29 mouse cellular contexts compared by ENCODE assay signal in genomic region chr2:179780961-179781360, GRCm38 (mm10).
DNase-seq lines count a peak whose midpoint lies in the region; ATAC-seq and TF ChIP-seq lines count a peak whose summit lies in the region.
"Had no signal": no experiment of that assay in that cellular context is flagged by ENCODE, and none has a peak within 500 bp of the region (broad histone marks: within the 10 kb centered on the region; RNA-seq: fewer than 3 reads in every experiment).

No protein-coding gene starts in this region.

- 39% methylated on average over 4 of the region's 4 CpGs for WGBS in forebrain, embryonic 12.5 days
- 41% methylated on average over 4 of the region's 4 CpGs for WGBS in forebrain, embryonic 14.5 days
- WGBS in hindbrain, embryonic 10.5 days, result 39% methylated on average over 4 of the region's 4 CpGs
- 44% methylated on average over 3 of the region's 4 CpGs for WGBS in hindbrain, postnatal 0 days
- 44% methylated on average over 4 of the region's 4 CpGs for WGBS in midbrain, embryonic 13.5 days
- WGBS in midbrain, postnatal 0 days, result 49% methylated on average over 4 of the region's 4 CpGs
- WGBS in embryonic facial prominence, embryonic 13.5 days, result 26% methylated on average over 4 of the region's 4 CpGs

- no peaks in the 10 kb centered on the region for H3K36me3 ChIP-seq in forebrain, embryonic 12.5 days (replicated peaks)
- no peaks in the 10 kb centered on the region for H3K36me3 ChIP-seq in forebrain, embryonic 14.5 days (ENCODE audit: control insufficient read depth, insufficient read depth, low read length)
- H3K36me3 ChIP-seq in hindbrain, embryonic 10.5 days, result no peaks in the 10 kb centered on the region
- H3K36me3 ChIP-seq in hindbrain, postnatal 0 days (ENCODE audit: insufficient read depth, low read length), result no peaks in the 10 kb centered on the region
- no peaks in the 10 kb centered on the region for H3K36me3 ChIP-seq in midbrain, embryonic 13.5 days
- no peaks in the 10 kb centered on the region for H3K36me3 ChIP-seq in midbrain, postnatal 0 days (ENCODE audit: insufficient read depth, low read length)
- H3K36me3 ChIP-seq in embryonic facial prominence, embryonic 13.5 days, result no peaks in the 10 kb centered on the region
- H3K36me3 ChIP-seq: embryonic facial prominence, embryonic 12.5 days; G1E; heart, embryonic 13.5 days; limb, embryonic 10.5 days; limb, embryonic 15.5 days; liver, embryonic 13.5 days; midbrain, embryonic 12.5 days; stomach, embryonic 15.5 days had no signal

- 0 out of 2 replicates have a peak overlapping the region, but pooled peaks have one; percentile 5 for H3K27ac ChIP-seq in forebrain, embryonic 12.5 days
- H3K27ac ChIP-seq in forebrain, embryonic 14.5 days (ENCODE audit: low read depth, low read length), result no peak overlapping the region
- H3K27ac ChIP-seq in hindbrain, embryonic 10.5 days, result peak overlapping the region; percentile 26; the same call in 1 of the 2 replicates
- no peak overlapping the region for H3K27ac ChIP-seq in hindbrain, postnatal 0 days
- H3K27ac ChIP-seq in midbrain, embryonic 13.5 days, result no peak overlapping the region
- no peak overlapping the region for H3K27ac ChIP-seq in midbrain, postnatal 0 days (ENCODE audit: low read depth, low read length)
- H3K27ac ChIP-seq in embryonic facial prominence, embryonic 13.5 days, result no peak overlapping the region
- H3K27ac ChIP-seq: embryonic facial prominence, embryonic 12.5 days; heart, adult 2 months; heart, embryonic 13.5 days; limb, embryonic 10.5 days; limb, embryonic 15.5 days; liver, embryonic 13.5 days; midbrain, embryonic 12.5 days; stomach, embryonic 15.5 days had no signal

- 0 out of 2 replicates have a peak, but pooled peaks cover 5% of the 10 kb centered on the region for H3K4me1 ChIP-seq in forebrain, embryonic 12.5 days
- no peaks in the 10 kb centered on the region for H3K4me1 ChIP-seq in forebrain, embryonic 14.5 days (ENCODE audit: control insufficient read depth, insufficient read depth, low read length)
- peaks cover 29% of the 10 kb centered on the region for H3K4me1 ChIP-seq in hindbrain, embryonic 10.5 days (replicated peaks)
- H3K4me1 ChIP-seq in hindbrain, postnatal 0 days (ENCODE audit: insufficient read depth, low read length), result no peaks in the 10 kb centered on the region
- peaks cover 3% of the 10 kb centered on the region; the same call in 1 of the 2 replicates for H3K4me1 ChIP-seq in midbrain, embryonic 13.5 days (replicated peaks)
- no peaks in the 10 kb centered on the region for H3K4me1 ChIP-seq in midbrain, postnatal 0 days (ENCODE audit: insufficient read depth, low read length)
- 0 out of 2 replicates have a peak, but pooled peaks cover 6% of the 10 kb centered on the region for H3K4me1 ChIP-seq in embryonic facial prominence, embryonic 13.5 days
- H3K4me1 ChIP-seq: heart, embryonic 13.5 days; limb, embryonic 15.5 days; liver, embryonic 13.5 days; stomach, embryonic 15.5 days had no signal

- DNase-seq in forebrain, embryonic 14.5 days (ENCODE audit: low spot score), result no peak
- no peak for DNase-seq in hindbrain, embryonic 10.5 days (ENCODE audit: low spot score)
- DNase-seq in hindbrain, postnatal 0 days (ENCODE audit: low spot score), result no peak
- DNase-seq in midbrain, postnatal 0 days (ENCODE audit: low spot score), result no peak
- no peak for DNase-seq in right cerebral cortex, adult 2 months (ENCODE audit: low spot score in 2 of 2)
- DNase-seq: adrenal gland, postnatal 10 days; cerebellum, adult 8-10 months; forebrain, postnatal 0 days; gastrocnemius, postnatal 25 days; heart, adult 2 months; heart, postnatal 10 days; kidney, adult 9 months; kidney, postnatal 14 days; layer of hippocampus, adult 9-11 months; liver, embryonic 13.5 days; lung, adult 18-20 months; lung, postnatal 10 days had no signal

- H3K9me3 ChIP-seq in forebrain, embryonic 12.5 days, result no peaks in the 10 kb centered on the region
- no peaks in the 10 kb centered on the region for H3K9me3 ChIP-seq in forebrain, embryonic 14.5 days (replicated peaks; ENCODE audit: control insufficient read depth, low read length)
- no peaks in the 10 kb centered on the region for H3K9me3 ChIP-seq in hindbrain, embryonic 10.5 days
- no peaks in the 10 kb centered on the region for H3K9me3 ChIP-seq in hindbrain, postnatal 0 days (ENCODE audit: low read length)
- H3K9me3 ChIP-seq in midbrain, embryonic 13.5 days, result no peaks in the 10 kb centered on the region
- H3K9me3 ChIP-seq in midbrain, postnatal 0 days (ENCODE audit: low read length), result no peaks in the 10 kb centered on the region
- H3K9me3 ChIP-seq in embryonic facial prominence, embryonic 13.5 days, result no peaks in the 10 kb centered on the region
- H3K9me3 ChIP-seq: embryonic facial prominence, embryonic 12.5 days; heart, embryonic 13.5 days; limb, embryonic 10.5 days; limb, embryonic 15.5 days; liver, embryonic 13.5 days; midbrain, embryonic 12.5 days; stomach, embryonic 15.5 days had no signal

- no peak overlapping the region for H3K4me2 ChIP-seq in forebrain, embryonic 12.5 days
- no peak overlapping the region for H3K4me2 ChIP-seq in forebrain, embryonic 14.5 days (ENCODE audit: low read length)
- no peak overlapping the region for H3K4me2 ChIP-seq in hindbrain, postnatal 0 days (ENCODE audit: low read depth, low read length)
- no peak overlapping the region for H3K4me2 ChIP-seq in midbrain, embryonic 13.5 days (replicated peaks)
- no peak overlapping the region for H3K4me2 ChIP-seq in midbrain, postnatal 0 days (ENCODE audit: low read depth, low read length, poor library complexity, severe bottlenecking)
- H3K4me2 ChIP-seq in embryonic facial prominence, embryonic 13.5 days, result no peak overlapping the region
- H3K4me2 ChIP-seq: embryonic facial prominence, embryonic 12.5 days; heart, embryonic 13.5 days; limb, embryonic 15.5 days; liver, embryonic 13.5 days; midbrain, embryonic 12.5 days; stomach, embryonic 15.5 days had no signal

- TF ChIP-seq CTCF in hindbrain, postnatal 0 days (IDR thresholded peaks at IDR 0.05; ENCODE audit: low read depth), result no peak
- no peak for TF ChIP-seq CTCF in midbrain, postnatal 0 days (IDR thresholded peaks at IDR 0.05)

- peak overlapping the region; percentile 17; the same call in 1 of the 2 replicates for H3K9ac ChIP-seq in forebrain, embryonic 12.5 days
- H3K9ac ChIP-seq in forebrain, embryonic 14.5 days (ENCODE audit: low read length), result no peak overlapping the region
- no peak overlapping the region for H3K9ac ChIP-seq in hindbrain, postnatal 0 days (replicated peaks; ENCODE audit: low read length)
- H3K9ac ChIP-seq in midbrain, embryonic 13.5 days (replicated peaks), result no peak overlapping the region
- no peak overlapping the region for H3K9ac ChIP-seq in midbrain, postnatal 0 days (replicated peaks; ENCODE audit: low read length, poor library complexity, severe bottlenecking)
- no peak overlapping the region for H3K9ac ChIP-seq in embryonic facial prominence, embryonic 13.5 days
- H3K9ac ChIP-seq: embryonic facial prominence, embryonic 12.5 days; forebrain, postnatal 0 days; heart, embryonic 13.5 days; limb, embryonic 15.5 days; liver, embryonic 13.5 days; midbrain, embryonic 12.5 days; stomach, embryonic 15.5 days had no signal

- ATAC-seq in forebrain, embryonic 12.5 days (ENCODE audit: low FRiP score), result peak; percentile 55; the same call in 1 of the 2 replicates
- ATAC-seq in forebrain, embryonic 14.5 days, result no peak
- no peak for ATAC-seq in hindbrain, postnatal 0 days
- ATAC-seq in midbrain, embryonic 13.5 days, result 0 out of 2 replicates have a peak, but pooled peaks have one; percentile 50
- no peak for ATAC-seq in midbrain, postnatal 0 days (ENCODE audit: low FRiP score)
- 0 out of 2 replicates have a peak, but pooled peaks have one; percentile 37 for ATAC-seq in embryonic facial prominence, embryonic 13.5 days (ENCODE audit: insufficient number of reproducible peaks, insufficient read depth, low FRiP score, low TSS enrichment, low read depth)
- ATAC-seq: forebrain, postnatal 0 days; intestine, embryonic 16.5 days had no signal

- H3K27me3 ChIP-seq in forebrain, embryonic 12.5 days, result no peaks in the 10 kb centered on the region
- H3K27me3 ChIP-seq in forebrain, embryonic 14.5 days (replicated peaks; ENCODE audit: control insufficient read depth, insufficient read depth, low read length), result no peaks in the 10 kb centered on the region
- H3K27me3 ChIP-seq in hindbrain, embryonic 10.5 days (ENCODE audit: insufficient read depth, poor library complexity, severe bottlenecking), result 0 out of 2 replicates have a peak, but pooled peaks cover 3% of the 10 kb centered on the region
- H3K27me3 ChIP-seq in hindbrain, postnatal 0 days (ENCODE audit: insufficient read depth, low read length), result no peaks in the 10 kb centered on the region
- no peaks in the 10 kb centered on the region for H3K27me3 ChIP-seq in midbrain, embryonic 13.5 days
- no peaks in the 10 kb centered on the region for H3K27me3 ChIP-seq in midbrain, postnatal 0 days (ENCODE audit: insufficient read depth, low read length)
- H3K27me3 ChIP-seq in embryonic facial prominence, embryonic 13.5 days, result peaks cover 6% of the 10 kb centered on the region; the same call in 1 of the 2 replicates
- H3K27me3 ChIP-seq: embryonic facial prominence, embryonic 12.5 days; limb, embryonic 15.5 days; liver, embryonic 13.5 days; midbrain, embryonic 12.5 days; stomach, embryonic 15.5 days had no signal

- H3K4me3 ChIP-seq in forebrain, embryonic 12.5 days (replicated peaks), result no peak overlapping the region
- H3K4me3 ChIP-seq in forebrain, embryonic 14.5 days (ENCODE audit: low read depth, low read length), result no peak overlapping the region
- H3K4me3 ChIP-seq in hindbrain, embryonic 10.5 days, result no peak overlapping the region
- no peak overlapping the region for H3K4me3 ChIP-seq in hindbrain, postnatal 0 days (ENCODE audit: low read length)
- no peak overlapping the region for H3K4me3 ChIP-seq in midbrain, embryonic 13.5 days (replicated peaks)
- H3K4me3 ChIP-seq in midbrain, postnatal 0 days (ENCODE audit: low read depth, low read length), result no peak overlapping the region
- no peak overlapping the region for H3K4me3 ChIP-seq in embryonic facial prominence, embryonic 13.5 days
- H3K4me3 ChIP-seq: embryonic facial prominence, embryonic 12.5 days; erythroblast, embryonic 14.5 days; heart, adult 2 months; heart, embryonic 13.5 days; limb, embryonic 10.5 days; limb, embryonic 15.5 days; liver, embryonic 13.5 days; midbrain, embryonic 12.5 days; stomach, embryonic 15.5 days had no signal

Comparison
In these comparisons a context has a peak if more than half of its experiments do, and no peak if none do; other contexts are left out.
1. ATAC-seq: peak in forebrain, embryonic 12.5 days (single experiment), midbrain, embryonic 13.5 days (single experiment) and embryonic facial prominence, embryonic 13.5 days (single experiment); none in forebrain, embryonic 14.5 days (single experiment), hindbrain, postnatal 0 days (single experiment) and midbrain, postnatal 0 days (single experiment).
2. H3K27ac ChIP-seq: peak in forebrain, embryonic 12.5 days (single experiment) and hindbrain, embryonic 10.5 days (single experiment); none in forebrain, embryonic 14.5 days (single experiment), hindbrain, postnatal 0 days (single experiment), midbrain, embryonic 13.5 days (single experiment), midbrain, postnatal 0 days (single experiment) and embryonic facial prominence, embryonic 13.5 days (single experiment).